Mouse (Mus musculus) megakaryocyte, embryonic 14.5 days (primary cell): ENCODE measurements around the gene Mtss1l.

Experiments used
- FLI1 ChIP-seq: IDR thresholded peaks from 2 replicates; pipeline ENCODE4 v1.6.1; 2012; ENCODE audit warnings: low read length, inconsistent platforms, mixed read lengths
- GATA1 ChIP-seq: IDR thresholded peaks from 3 replicates; pipeline ENCODE4 v1.6.1; 2012; ENCODE audit warnings: mixed read lengths, low read length, inconsistent platforms, borderline replicate concordance

DNA sequence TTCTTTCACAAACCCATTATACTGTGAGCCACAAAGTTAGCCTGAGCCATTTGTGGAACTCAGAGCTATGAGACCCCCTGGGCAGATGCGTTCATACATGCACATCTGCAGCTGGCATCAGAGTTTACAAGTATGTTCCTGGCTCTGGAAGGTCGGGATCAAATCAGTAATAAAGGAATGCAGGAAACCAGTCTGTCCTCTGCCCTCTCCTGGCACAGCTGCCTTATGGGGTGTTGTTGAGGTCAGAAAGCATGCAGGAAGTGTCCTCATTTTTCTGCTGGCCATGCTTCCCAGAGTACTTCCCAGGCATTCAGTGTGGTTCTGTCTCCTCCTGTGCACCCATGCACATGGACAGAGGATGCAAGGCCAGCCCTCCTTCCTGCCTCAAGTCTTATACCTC lies 48.1 kb upstream of the Mtss1l start:
- TF ChIP-seq FLI1 (no peak), GATA1 (no peak)
